Mouse (Mus musculus): ENCODE results near the gene Nucb1.

- TF ChIP-seq MYOG (IDR thresholded peaks at IDR 0.05; ENCODE audit: control insufficient read depth in 1 of 3, insufficient read depth in 1 of 3, insufficient read length in 2 of 3, low read depth in 2 of 3) (no peak), POLR2A (IDR thresholded peaks at IDR 0.05; ENCODE audit: insufficient read length, low read depth) (no peak), MYOD1 (IDR thresholded peaks at IDR 0.05; ENCODE audit: control insufficient read depth in 1 of 3, insufficient read length in 2 of 3, low read depth in 2 of 3) (no peak), CEBPB (IDR thresholded peaks at IDR 0.05; ENCODE audit: insufficient read depth, poor library complexity, severe bottlenecking) (no peak), MAX (IDR thresholded peaks at IDR 0.05; ENCODE audit: low read depth) (no peak), REST (IDR thresholded peaks at IDR 0.05; ENCODE audit: insufficient read depth, insufficient read length) (no peak), SRF (IDR thresholded peaks at IDR 0.05; ENCODE audit: control insufficient read depth, insufficient read length, low read depth) (no peak), USF1 (IDR thresholded peaks at IDR 0.05; ENCODE audit: low read depth) (no peak), TCF12 (IDR thresholded peaks at IDR 0.05; ENCODE audit: insufficient read depth, poor library complexity, severe bottlenecking) (no peak), E2F4 (IDR thresholded peaks at IDR 0.05; ENCODE audit: insufficient read depth) (no peak), POLR2AphosphoS2 (IDR thresholded peaks at IDR 0.05; ENCODE audit: insufficient read length, low read depth) (no peak)
These were observed 60.2 kb downstream of the Nucb1 start for GRCm38 (mm10) chr7:45449974-45450373.
